Mouse (Mus musculus) CH12.LX (cell line): ENCODE measurements around the gene Parm1. TPM values are rescaled to one million over a fixed set of nuclear protein-coding genes. Genes with fewer than 3 reads are reported as not detected.

Experiments
- DNase-seq: peaks from one replicate; pipeline ENCODE4 v3.0.0-alpha.2; 2013; ENCODE audit errors: extremely low read depth
- H3K27ac ChIP-seq: 2 replicates; pipeline ENCODE4 v1.5.1; 2012; ENCODE audit warnings: low read depth, mild to moderate bottlenecking, control low read depth, moderate library complexity; ENCODE audit not compliant: insufficient read depth
- H3K27me3 ChIP-seq: replicated peaks from 2 replicates; pipeline ENCODE3; 2012; ENCODE audit warnings: inconsistent platforms
- H3K36me3 ChIP-seq, 2 experiments: replicated peaks in 1 of 2; 2 replicates each; pipeline versions ENCODE3 to v1.6.1; 2012; ENCODE audit warnings: inconsistent platforms in 1 of 2, low read length in 1 of 2, mild to moderate bottlenecking in 1 of 2, mixed read lengths in 1 of 2, moderate library complexity in 1 of 2; ENCODE audit not compliant: control insufficient read depth in 1 of 2, insufficient read depth in 1 of 2
- H3K4me1 ChIP-seq, 2 experiments: 2 replicates each; pipeline ENCODE4 v1.6.1; 2012; ENCODE audit warnings: inconsistent platforms in 1 of 2, moderate library complexity in 1 of 2; ENCODE audit not compliant: insufficient read depth in 2 of 2, control insufficient read depth in 1 of 2
- H3K4me2 ChIP-seq: 2 replicates; pipeline ENCODE4 v1.6.1; 2012; ENCODE audit warnings: low read depth, mild to moderate bottlenecking, control low read depth; ENCODE audit not compliant: poor library complexity, insufficient read depth, severe bottlenecking
- H3K4me3 ChIP-seq, 3 experiments: fragments of 150-350 bp in 1 of 3; sonication (generic) in 1 of 3; replicated peaks in 1 of 3; 2 replicates each; pipeline versions ENCODE3 to v1.5.1; 2011 to 2012; ENCODE audit warnings: low read depth in 2 of 3, low read length in 2 of 3, mild to moderate bottlenecking in 2 of 3, moderate library complexity in 2 of 3, control low read depth in 1 of 3, improper control_type of control experiment in 1 of 3, inconsistent platforms in 1 of 3, mixed read lengths in 1 of 3; ENCODE audit not compliant: poor library complexity in 1 of 3
- H3K79me2 ChIP-seq: replicated peaks from 2 replicates; pipeline ENCODE4 v1.6.1; 2012; ENCODE audit warnings: mild to moderate bottlenecking, moderate library complexity; ENCODE audit not compliant: control insufficient read depth, poor library complexity, insufficient read depth, severe bottlenecking; ENCODE audit errors: extremely low read depth
- H3K9ac ChIP-seq: 2 replicates; pipeline ENCODE4 v1.6.1; 2012; ENCODE audit warnings: low read depth, mild to moderate bottlenecking, control low read depth, moderate library complexity; ENCODE audit not compliant: insufficient read depth
- H3K9me3 ChIP-seq: replicated peaks from 2 replicates; pipeline ENCODE3; 2012; ENCODE audit warnings: low read length, inconsistent platforms, mixed read lengths
- CTCF ChIP-seq, 2 experiments: IDR thresholded peaks in 1 of 2; conservative IDR thresholded peaks in 1 of 2; 2 replicates each; pipeline ENCODE4 v1.5.1; 2011 to 2012; ENCODE audit warnings: low read depth in 2 of 2, low read length in 2 of 2, improper control_type of control experiment in 1 of 2, inconsistent platforms in 1 of 2, mild to moderate bottlenecking in 1 of 2, moderate library complexity in 1 of 2
- ELF1 ChIP-seq: IDR thresholded peaks from 2 replicates; pipeline ENCODE4 v1.6.1; 2014; ENCODE audit warnings: low read depth, mild to moderate bottlenecking, inconsistent platforms, low read length, improper control_type of control experiment
- EP300 ChIP-seq: IDR thresholded peaks from 2 replicates; pipeline ENCODE4 v1.6.1; 2011; ENCODE audit warnings: low read length, improper control_type of control experiment
- IRF4 ChIP-seq: IDR thresholded peaks from 2 replicates; pipeline ENCODE4 v1.6.1; 2014; ENCODE audit warnings: low read depth, mild to moderate bottlenecking, inconsistent platforms, low read length, improper control_type of control experiment
- KAT2A ChIP-seq: IDR thresholded peaks from 2 replicates; pipeline ENCODE4 v1.6.1; 2012; ENCODE audit warnings: low read length, improper control_type of control experiment, inconsistent platforms; ENCODE audit not compliant: insufficient replicate concordance
- MAFK ChIP-seq: IDR thresholded peaks from 2 replicates; pipeline ENCODE4 v1.6.1; 2011; ENCODE audit warnings: low read length, improper control_type of control experiment; ENCODE audit not compliant: insufficient replicate concordance
- MAZ ChIP-seq: IDR thresholded peaks from 2 replicates; pipeline ENCODE4 v1.6.1; 2012; ENCODE audit warnings: low read depth, mild to moderate bottlenecking, inconsistent platforms, low read length, improper control_type of control experiment, moderate library complexity
- MEF2A ChIP-seq: IDR thresholded peaks from 2 replicates; pipeline ENCODE4 v1.6.1; 2014; ENCODE audit warnings: low read depth, mild to moderate bottlenecking, inconsistent platforms, low read length, improper control_type of control experiment, borderline replicate concordance
- MXI1 ChIP-seq: IDR thresholded peaks from 2 replicates; pipeline ENCODE4 v1.6.1; 2011; ENCODE audit warnings: mild to moderate bottlenecking, low read depth, low read length, improper control_type of control experiment
- MYC ChIP-seq: IDR thresholded peaks from 2 replicates; pipeline ENCODE4 v1.6.1; 2011; ENCODE audit warnings: low read depth, mild to moderate bottlenecking, improper control_type of control experiment, low read length
- NELFE ChIP-seq: IDR thresholded peaks from 2 replicates; pipeline ENCODE4 v1.6.1; 2011; ENCODE audit warnings: low read depth, low read length, improper control_type of control experiment
- RAD21 ChIP-seq: IDR thresholded peaks from 2 replicates; pipeline ENCODE4 v1.6.1; 2011; ENCODE audit warnings: low read depth, mild to moderate bottlenecking, low read length, improper control_type of control experiment, moderate library complexity
- RCOR1 ChIP-seq: conservative IDR thresholded peaks from 2 replicates; pipeline ENCODE4 v1.6.1; 2012; ENCODE audit warnings: low read depth, mild to moderate bottlenecking, inconsistent platforms, low read length, improper control_type of control experiment
- SIN3A ChIP-seq: IDR thresholded peaks from 2 replicates; pipeline ENCODE4 v1.6.1; 2012; ENCODE audit warnings: low read length, improper control_type of control experiment, inconsistent platforms
- SMC3 ChIP-seq: IDR thresholded peaks from 2 replicates; pipeline ENCODE4 v1.6.1; 2011; ENCODE audit warnings: low read depth, low read length, improper control_type of control experiment
- UBTF ChIP-seq: IDR thresholded peaks from 2 replicates; pipeline ENCODE4 v1.6.1; 2012; ENCODE audit warnings: low read depth, mild to moderate bottlenecking, inconsistent platforms, low read length, improper control_type of control experiment, moderate library complexity
- USF1 ChIP-seq: IDR thresholded peaks from 2 replicates; pipeline ENCODE4 v1.6.1; 2014; ENCODE audit warnings: low read depth, mild to moderate bottlenecking, inconsistent platforms, low read length, improper control_type of control experiment
- USF2 ChIP-seq: conservative IDR thresholded peaks from 2 replicates; pipeline ENCODE4 v1.6.1; 2011; ENCODE audit warnings: low read depth, low read length, improper control_type of control experiment
- ZC3H11A ChIP-seq: IDR thresholded peaks from 2 replicates; pipeline ENCODE4 v1.6.1; 2012; ENCODE audit warnings: low read depth, mild to moderate bottlenecking, inconsistent platforms, low read length, improper control_type of control experiment
- ZKSCAN1 ChIP-seq: IDR thresholded peaks from 2 replicates; pipeline ENCODE4 v1.6.1; 2012; ENCODE audit warnings: low read depth, inconsistent platforms, low read length, improper control_type of control experiment, borderline replicate concordance
- ZMIZ1 ChIP-seq: IDR thresholded peaks from 2 replicates; pipeline ENCODE4 v1.6.1; 2012; ENCODE audit warnings: low read depth, mild to moderate bottlenecking, inconsistent platforms, low read length, improper control_type of control experiment
- ZNF384 ChIP-seq: IDR thresholded peaks from 2 replicates; pipeline ENCODE4 v1.6.1; 2012; ENCODE audit warnings: low read depth, low read length, improper control_type of control experiment, inconsistent platforms
- dilution Hi-C: fragments of 300-500 bp; cut with MboI; formaldehyde crosslinking; loops from 2 replicates; pipeline ENCODE4 v1.14.3; 2020; ENCODE audit warnings: low sequenced_read_pairs; ENCODE audit not compliant: extremely low pct_unique_long_range_greater_than_20kb, extremely low pct_ligation_motif_present
- in situ Hi-C: fragments of 300-500 bp; cut with MboI; formaldehyde crosslinking; loops from 3 replicates; pipeline ENCODE4 v1.14.3; 2019; ENCODE audit warnings: low sequenced_read_pairs, low pct_ligation_motif_present, low pct_unique_long_range_greater_than_20kb, mixed read lengths
- polyA plus RNA-seq: library from polyadenylated mRNA; unstranded; fragments of >175 nt; gene quantifications from 2 replicates; pipeline ENCODE4 v1.2.1, GENCODE M21; 2012; ENCODE audit warnings: low read depth; ENCODE audit not compliant: insufficient read length
- total RNA-seq, 2 experiments: library from RNA; depleted of rRNA; stranded (reverse); fragments of 300-350 nt in 1 of 2; fragments of >200 nt in 1 of 2; gene quantifications; 2 replicates each; pipeline ENCODE4 v1.2.3; 2012 to 2014

The Parm1 gene
- total and polyA plus RNA-seq, 3 experiments = 0.85 to 2.6 (median 0.90) TPM

DNA sequence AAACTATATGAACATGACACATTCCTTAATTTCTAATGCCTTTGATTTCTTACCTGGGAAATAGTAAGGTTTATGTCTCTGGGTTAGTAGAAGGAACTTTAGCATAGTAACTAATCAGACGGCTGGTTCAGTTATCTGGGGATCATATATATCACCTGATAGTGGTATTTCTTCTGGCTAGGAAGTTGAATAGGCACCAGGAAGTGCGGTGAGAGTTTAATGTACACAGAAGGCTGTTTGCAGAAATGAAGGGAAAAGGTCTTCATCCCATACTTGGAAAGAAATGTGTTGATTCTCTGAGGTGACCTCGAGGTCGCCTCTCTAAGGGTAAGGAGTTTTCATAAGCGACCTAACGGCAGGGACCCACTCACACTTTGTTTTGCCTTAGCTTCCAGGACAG lies 338 bp upstream of the Parm1 start:
- Histone ChIP-seq H3K4me1 (peaks cover 0 to 15% of the 10 kb centered on the region in 2 experiments; a peak in 3 of 4 replicates), H3K9ac (no peak overlapping the region), H3K4me2 (peak overlapping the region; percentile 76), H3K27me3 (no peaks in the 10 kb centered on the region), H3K4me3 (no peak overlapping the region), H3K27ac (no peak overlapping the region), H3K9me3 (no peaks in the 10 kb centered on the region), H3K36me3 (no peaks in the 10 kb centered on the region), H3K79me2 (no peaks in the 10 kb centered on the region)
- dilution Hi-C loops = no loop called here
- no peak for DNase-seq
- TF ChIP-seq USF2 (no peak), CTCF (conservative IDR thresholded peaks at IDR 0.05 in 1 of 2, IDR thresholded peaks at IDR 0.05 in 1 of 2; ENCODE audit: low read depth in 2 of 2, low read length in 2 of 2) (no peak), MYC (no peak), IRF4 (no peak), ZMIZ1 (no peak), EP300 (no peak), MAZ (no peak), MXI1 (no peak), UBTF (no peak), ELF1 (no peak)
- in situ Hi-C loops = no loop called here

DNA sequence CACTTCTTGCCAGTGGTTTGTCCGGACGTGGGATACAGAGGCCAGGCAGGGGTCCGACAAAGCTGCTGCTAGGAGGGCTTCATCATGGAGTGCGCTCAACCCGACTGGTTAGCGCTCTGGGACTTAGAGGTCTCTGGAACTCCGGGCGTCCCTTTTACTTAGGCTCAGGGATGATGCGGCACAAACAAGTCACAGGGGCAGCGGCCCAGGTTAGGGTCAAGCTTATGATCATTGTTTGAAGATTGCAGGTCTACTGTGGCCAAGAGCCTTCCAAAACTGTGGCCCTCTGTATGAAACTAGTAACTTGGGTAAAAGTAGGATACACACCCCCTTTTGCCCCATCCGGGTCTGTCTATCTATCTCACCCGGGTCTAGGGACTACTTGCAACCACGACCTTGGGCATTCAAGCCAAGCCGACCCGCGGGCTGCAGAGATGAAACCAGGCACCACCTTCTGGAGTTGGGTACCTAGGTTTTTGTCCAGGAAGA lies 931 bp downstream of the Parm1 start:
- dilution Hi-C loops = no loop called here
- peak overlapping the region in 1 of 3 experiments; percentile 55 for H3K4me3 ChIP-seq
- no peak for DNase-seq

More for the DNA sequence above, 931 bp downstream of the Parm1 start:
- no peak overlapping the region for H3K27ac ChIP-seq
- no peaks in the 10 kb centered on the region for H3K27me3 ChIP-seq
- in situ Hi-C loops = no loop called here
- no peaks in the 10 kb centered on the region for H3K79me2 ChIP-seq
- peaks cover 0 to 15% of the 10 kb centered on the region in 2 experiments; a peak in 3 of 4 replicates for H3K4me1 ChIP-seq
- no peak overlapping the region; the same call in 1 of the 2 replicates for H3K4me2 ChIP-seq
- TF ChIP-seq NELFE = no peak
- TF ChIP-seq KAT2A = no peak
- no peak for TF ChIP-seq SMC3
- TF ChIP-seq MEF2A = no peak
- TF ChIP-seq ZMIZ1 = no peak
- no peak for TF ChIP-seq IRF4
- no peak for TF ChIP-seq MAFK
- no peak for TF ChIP-seq ELF1
- no peak for TF ChIP-seq ZC3H11A
- TF ChIP-seq ZNF384 = no peak
- no peak for TF ChIP-seq MXI1
- no peak for TF ChIP-seq ZKSCAN1
- no peak for TF ChIP-seq USF1
- TF ChIP-seq RCOR1 = no peak
- TF ChIP-seq SIN3A = no peak
- no peak for TF ChIP-seq RAD21
- H3K9ac ChIP-seq = no peak overlapping the region
- H3K9me3 ChIP-seq = no peaks in the 10 kb centered on the region
- no peaks in the 10 kb centered on the region for H3K36me3 ChIP-seq
